Mouse (Mus musculus): ENCODE data around the gene Pappa2. TPM values are rescaled to one million over a fixed set of nuclear protein-coding genes. Genes with fewer than 3 reads are reported as not detected.

The Pappa2 gene
- polyA plus RNA-seq, 1 experiment from 2014 or later, result 2.1 TPM

DNA sequence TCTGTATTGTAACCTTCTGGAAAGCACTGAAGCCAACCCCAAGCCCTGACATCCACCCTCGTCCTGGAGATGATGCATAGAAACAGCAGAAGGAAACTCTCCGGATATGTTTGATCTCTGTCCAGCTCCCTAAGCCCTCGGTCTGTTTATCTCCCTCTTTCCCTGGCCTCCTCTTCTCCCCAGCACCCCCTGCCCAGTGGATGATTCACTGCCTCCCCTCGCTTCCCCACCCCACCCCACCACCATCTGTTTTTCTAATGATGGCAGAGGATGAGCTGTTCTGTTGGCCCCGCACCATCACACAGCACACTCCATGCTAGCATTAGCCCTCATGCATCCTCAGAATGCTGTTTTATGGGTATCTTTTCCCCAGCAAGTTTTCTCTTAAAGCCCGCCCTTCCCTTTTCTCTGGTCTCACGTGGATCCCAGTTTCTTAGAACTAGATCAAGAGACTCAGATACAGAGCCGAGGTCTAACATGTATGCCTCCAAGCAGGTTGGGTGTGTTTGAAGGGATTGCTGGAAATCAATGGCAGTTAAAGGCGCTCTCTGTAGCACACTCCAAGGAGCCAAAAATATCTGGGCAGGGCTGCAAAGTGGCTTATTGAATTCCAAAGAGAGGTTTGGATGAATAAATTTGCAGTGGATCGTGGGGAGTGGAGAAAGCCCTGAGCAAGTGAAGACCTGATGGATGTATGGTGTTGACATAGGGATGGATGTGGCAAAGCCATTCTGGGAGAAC is 231.8 kb downstream of the Pappa2 start:
- no peak overlapping the region for H3K4me2 ChIP-seq
- H3K27ac ChIP-seq, result no peak overlapping the region
- H3K4me1 ChIP-seq, result no peaks in the 10 kb centered on the region
- H3K9me3 ChIP-seq, result no peaks in the 10 kb centered on the region
- H3K4me3 ChIP-seq, result no peak overlapping the region
- H3K27me3 ChIP-seq, result peaks cover 26% of the 10 kb centered on the region
- WGBS, result 57% methylated on average over 10 of the region's 10 CpGs
- H3K9ac ChIP-seq, result no peak overlapping the region
- H3K36me3 ChIP-seq, result no peaks in the 10 kb centered on the region
- ATAC-seq (ENCODE audit: insufficient number of reproducible peaks, low FRiP score, low TSS enrichment, low read depth), result no peak

DNA sequence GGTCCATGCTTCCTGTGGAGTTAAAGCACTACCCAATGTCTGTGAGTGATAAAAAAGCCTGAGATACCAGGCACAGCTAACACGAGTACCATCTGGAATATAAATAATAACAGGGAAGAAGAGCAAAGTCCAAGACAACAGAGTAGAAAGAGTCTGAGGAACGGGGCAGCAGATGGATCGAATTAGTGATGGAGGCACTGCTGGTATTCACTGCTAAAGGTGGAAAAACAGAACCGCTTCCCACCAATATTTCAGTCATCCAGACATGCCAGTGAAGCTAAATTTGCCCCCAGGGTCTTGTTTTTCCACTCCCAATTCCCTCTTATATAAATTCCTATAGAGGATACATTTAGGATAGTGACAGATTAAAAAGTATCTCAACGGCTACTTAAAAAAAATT is 238.8 kb downstream of the Pappa2 start:
- no peak overlapping the region for H3K9ac ChIP-seq
- ATAC-seq (ENCODE audit: insufficient number of reproducible peaks, low FRiP score, low TSS enrichment, low read depth), result no peak
- WGBS, result 22% methylated on average over 5 of the region's 5 CpGs
- no peak overlapping the region for H3K4me2 ChIP-seq
- peaks cover 7% of the 10 kb centered on the region; the same call in 1 of the 2 replicates for H3K4me1 ChIP-seq
- peaks cover 19% of the 10 kb centered on the region for H3K27me3 ChIP-seq
- H3K4me3 ChIP-seq, result no peak overlapping the region
- H3K36me3 ChIP-seq, result no peaks in the 10 kb centered on the region
- H3K9me3 ChIP-seq, result no peaks in the 10 kb centered on the region
- no peak overlapping the region for H3K27ac ChIP-seq

DNA sequence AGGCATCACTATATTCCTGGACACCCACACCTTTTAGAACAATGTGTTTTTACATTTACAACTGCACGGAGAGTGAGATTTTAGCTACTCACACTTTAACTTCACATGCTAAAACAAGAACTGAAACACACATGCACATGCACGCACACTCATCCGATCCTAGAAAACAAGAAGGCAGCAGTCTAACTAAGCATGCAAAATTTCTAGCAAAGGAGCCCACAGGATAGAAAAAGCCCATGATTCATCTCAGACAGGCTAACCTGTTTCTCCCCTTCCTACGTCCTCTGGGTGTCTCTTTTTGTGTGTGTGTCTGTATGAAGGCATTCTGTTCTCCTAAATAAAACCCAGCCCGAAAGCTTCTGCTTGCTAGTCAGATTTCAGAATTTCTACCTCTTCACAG is 239.3 kb downstream of the Pappa2 start:
- Histone ChIP-seq H3K27ac (no peak overlapping the region), H3K4me2 (no peak overlapping the region), H3K4me3 (no peak overlapping the region), H3K4me1 (peaks cover 7% of the 10 kb centered on the region; the same call in 1 of the 2 replicates), H3K36me3 (no peaks in the 10 kb centered on the region), H3K9me3 (no peaks in the 10 kb centered on the region), H3K9ac (no peak overlapping the region), H3K27me3 (peaks cover 16% of the 10 kb centered on the region)
- 73% methylated on average over 5 of the region's 5 CpGs for WGBS
- no peak for ATAC-seq (ENCODE audit: insufficient number of reproducible peaks, low FRiP score, low TSS enrichment, low read depth)

DNA sequence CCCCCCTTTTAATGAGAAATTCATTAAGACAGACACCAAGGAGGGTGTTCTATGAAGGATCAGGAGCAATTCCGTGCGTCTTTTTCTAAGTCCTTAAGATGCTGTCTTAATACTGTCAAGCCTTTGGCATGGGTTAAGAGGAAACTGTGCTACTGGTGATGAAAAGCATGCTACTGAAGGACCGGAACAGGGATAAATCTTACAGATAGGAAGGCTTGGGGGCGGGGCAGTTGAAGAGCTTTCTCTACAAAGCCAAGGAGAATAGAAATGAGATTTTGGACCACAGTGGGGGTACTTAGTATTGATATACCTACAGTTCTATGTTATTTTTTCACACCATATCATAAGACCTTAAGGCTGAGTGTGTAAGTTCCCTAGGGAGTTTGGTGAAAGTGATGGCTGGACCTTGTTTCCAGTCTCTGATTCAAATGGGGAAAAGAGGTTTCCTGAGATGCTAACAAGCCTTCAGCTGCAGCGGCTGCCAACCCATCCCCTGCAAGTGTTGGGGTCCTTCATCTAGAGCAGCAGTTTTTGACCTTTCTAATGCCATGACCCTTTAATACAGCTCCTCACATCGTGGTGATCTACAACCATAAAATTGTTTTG is 240.0 kb downstream of the Pappa2 start:
- H3K9me3 ChIP-seq, result no peaks in the 10 kb centered on the region
- ATAC-seq (ENCODE audit: insufficient number of reproducible peaks, low FRiP score, low TSS enrichment, low read depth), result no peak
- H3K27ac ChIP-seq, result no peak overlapping the region
- 73% methylated on average over 6 of the region's 6 CpGs for WGBS
- no peaks in the 10 kb centered on the region for H3K36me3 ChIP-seq
- H3K9ac ChIP-seq, result no peak overlapping the region
- no peak overlapping the region for H3K4me2 ChIP-seq
- no peak overlapping the region for H3K4me3 ChIP-seq
- peaks cover 12% of the 10 kb centered on the region for H3K27me3 ChIP-seq
- H3K4me1 ChIP-seq, result peaks cover 7% of the 10 kb centered on the region; the same call in 1 of the 2 replicates

DNA sequence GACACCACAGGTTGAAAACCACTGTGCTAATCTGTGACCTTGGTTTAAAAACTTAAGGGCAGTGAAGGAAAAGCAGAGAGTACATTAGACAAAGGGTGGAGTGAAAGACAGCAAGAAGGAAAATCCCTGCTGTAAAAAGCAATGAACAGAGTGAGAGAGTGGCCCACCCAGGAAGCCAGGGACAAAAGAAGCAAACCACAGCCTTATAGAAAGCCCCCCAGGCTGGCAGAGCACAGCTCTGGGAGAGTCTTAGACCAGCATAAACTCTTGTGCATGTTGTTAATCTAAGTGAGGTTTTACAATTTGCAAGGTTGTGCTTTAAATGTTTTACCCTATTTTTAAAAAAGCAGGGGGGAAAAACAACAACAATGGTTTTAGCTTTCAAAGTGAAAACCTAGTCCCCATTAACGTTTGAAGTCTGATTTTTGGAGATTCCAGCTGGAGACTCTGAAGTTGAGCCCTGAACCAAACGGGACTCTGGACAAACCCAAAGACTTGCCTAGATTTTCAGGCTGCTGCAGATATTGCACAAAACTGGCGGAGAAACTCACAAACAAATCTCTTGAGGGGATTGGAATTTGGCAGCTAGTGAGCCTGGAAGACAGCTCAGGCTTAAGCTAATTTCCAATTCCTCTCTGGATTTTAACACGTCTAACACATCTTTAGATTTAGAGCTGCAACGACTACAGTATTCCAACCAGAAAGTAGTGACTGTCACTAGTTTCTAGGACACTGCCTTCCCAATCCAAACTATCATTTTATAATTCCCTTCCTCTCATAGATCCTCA is 241.0 kb downstream of the Pappa2 start:
- Histone ChIP-seq H3K27me3 (peaks cover 5% of the 10 kb centered on the region; the same call in 1 of the 2 replicates), H3K36me3 (no peaks in the 10 kb centered on the region), H3K4me1 (peaks cover 7% of the 10 kb centered on the region; the same call in 1 of the 2 replicates), H3K9ac (no peak overlapping the region), H3K9me3 (no peaks in the 10 kb centered on the region), H3K27ac (no peak overlapping the region), H3K4me3 (no peak overlapping the region), H3K4me2 (no peak overlapping the region)
- no peak for ATAC-seq (ENCODE audit: insufficient number of reproducible peaks, low FRiP score, low TSS enrichment, low read depth)
- WGBS, result 23% methylated on average over 5 of the region's 5 CpGs

DNA sequence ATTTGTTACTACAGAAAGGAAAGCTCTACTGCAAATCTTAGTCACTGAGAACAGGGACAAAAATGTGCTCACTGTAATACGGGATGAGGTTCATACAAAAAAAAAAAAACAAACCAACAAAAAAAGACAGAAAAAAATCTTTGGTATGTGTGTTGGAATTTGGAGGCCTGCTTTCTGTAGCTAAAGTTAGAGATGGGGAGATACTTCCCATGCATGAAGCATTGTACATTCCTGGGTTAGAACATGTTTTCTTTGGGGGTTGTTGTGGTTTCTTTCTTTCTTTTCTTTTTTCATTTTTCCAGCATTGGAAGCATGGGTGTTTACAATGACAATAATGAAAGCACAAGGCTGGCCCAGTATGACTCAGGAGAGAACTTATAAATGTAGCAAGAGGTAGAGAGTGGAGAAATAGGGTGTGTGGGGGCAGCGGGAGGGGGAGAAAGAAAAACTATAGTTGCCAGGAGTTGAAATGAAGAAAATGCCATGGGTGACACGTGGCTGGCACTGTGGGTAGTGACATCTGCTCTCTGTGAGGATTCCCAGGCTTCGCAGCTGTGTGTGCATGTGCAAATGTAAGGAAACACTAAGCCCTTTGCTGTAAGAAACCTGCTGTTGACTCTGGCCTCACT is 247.3 kb downstream of the Pappa2 start:
- no peak overlapping the region for H3K9ac ChIP-seq
- no peak for ATAC-seq (ENCODE audit: insufficient number of reproducible peaks, low FRiP score, low TSS enrichment, low read depth)
- H3K36me3 ChIP-seq, result no peaks in the 10 kb centered on the region
- 54% methylated on average over 4 of the region's 4 CpGs for WGBS
- no peak overlapping the region for H3K4me3 ChIP-seq
- H3K9me3 ChIP-seq, result no peaks in the 10 kb centered on the region
- no peaks in the 10 kb centered on the region for H3K4me1 ChIP-seq
- H3K27me3 ChIP-seq, result no peaks in the 10 kb centered on the region
- no peak overlapping the region for H3K27ac ChIP-seq
- H3K4me2 ChIP-seq, result no peak overlapping the region

DNA sequence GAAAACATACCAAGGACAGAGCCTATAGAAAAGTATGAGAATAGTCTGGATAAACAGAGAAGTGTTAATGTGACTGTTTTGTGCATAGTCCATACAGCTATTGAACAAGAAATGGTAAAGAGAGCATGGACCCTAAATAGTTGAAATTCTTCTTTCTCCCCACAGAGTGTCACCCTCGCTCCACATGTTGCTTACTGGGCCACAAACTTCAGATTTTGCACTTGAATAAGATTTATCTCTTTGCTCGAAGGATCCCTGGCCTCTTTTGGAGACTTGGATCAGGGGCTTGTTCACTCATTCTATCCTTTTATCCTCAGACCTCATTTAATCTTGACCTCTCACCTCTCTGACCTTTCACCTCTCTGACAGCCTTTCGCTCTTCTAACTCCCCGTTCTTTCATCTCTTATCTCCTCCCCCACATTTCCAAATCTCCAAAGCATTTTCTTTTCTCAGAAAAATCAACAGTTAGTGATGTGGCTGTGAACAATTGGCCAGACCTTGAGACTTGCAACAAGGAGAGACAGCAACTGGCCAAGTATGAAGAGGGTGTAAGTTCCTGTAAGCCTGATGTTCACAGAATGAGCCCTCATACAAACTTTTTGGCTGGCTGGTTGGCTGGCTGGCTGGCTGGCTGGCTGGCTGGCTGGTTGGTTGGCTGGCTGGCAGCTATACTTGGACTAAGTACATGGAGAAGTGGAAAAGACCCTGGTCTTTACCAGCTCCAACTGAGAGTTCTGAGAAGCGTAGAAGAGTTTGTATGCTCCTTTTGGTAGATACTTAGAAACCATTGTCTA is 266.8 kb downstream of the Pappa2 start:
- ATAC-seq (ENCODE audit: insufficient number of reproducible peaks, low FRiP score, low TSS enrichment, low read depth), result no peak
- no peak overlapping the region for H3K27ac ChIP-seq
- H3K4me2 ChIP-seq, result no peak overlapping the region
- 33% methylated on average over 5 of the region's 5 CpGs for WGBS
- no peak overlapping the region for H3K4me3 ChIP-seq
- no peaks in the 10 kb centered on the region for H3K9me3 ChIP-seq
- H3K27me3 ChIP-seq, result no peaks in the 10 kb centered on the region
- H3K4me1 ChIP-seq, result no peaks in the 10 kb centered on the region
- H3K36me3 ChIP-seq, result no peaks in the 10 kb centered on the region
- no peak overlapping the region for H3K9ac ChIP-seq

DNA sequence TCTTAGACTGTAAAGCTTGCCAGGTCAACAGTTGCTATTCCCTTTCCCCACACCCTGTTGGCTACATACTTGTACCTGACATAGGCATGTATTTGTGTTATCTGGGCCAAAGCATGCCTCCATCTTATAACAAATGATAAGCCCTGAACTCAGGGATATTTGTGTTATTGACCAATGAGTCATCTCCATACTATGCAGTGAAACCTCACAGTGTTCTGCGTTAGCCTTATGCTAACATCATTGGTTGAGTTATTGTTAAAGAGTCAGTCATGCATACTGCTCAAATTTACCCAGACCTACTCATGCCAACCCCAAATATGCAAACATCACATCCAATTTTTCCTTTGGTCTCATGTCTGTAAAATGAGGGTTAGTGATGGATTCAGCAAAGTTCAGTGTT is 279.0 kb downstream of the Pappa2 start:
- 80% methylated on average over 1 of the region's 1 CpGs for WGBS
- H3K4me2 ChIP-seq, result no peak overlapping the region
- no peaks in the 10 kb centered on the region for H3K36me3 ChIP-seq
- no peaks in the 10 kb centered on the region for H3K9me3 ChIP-seq
- H3K27ac ChIP-seq, result no peak overlapping the region
- H3K4me3 ChIP-seq, result no peak overlapping the region
- H3K9ac ChIP-seq, result no peak overlapping the region
- ATAC-seq (ENCODE audit: insufficient number of reproducible peaks, low FRiP score, low TSS enrichment, low read depth), result no peak
- no peaks in the 10 kb centered on the region for H3K27me3 ChIP-seq
- H3K4me1 ChIP-seq, result no peaks in the 10 kb centered on the region

DNA sequence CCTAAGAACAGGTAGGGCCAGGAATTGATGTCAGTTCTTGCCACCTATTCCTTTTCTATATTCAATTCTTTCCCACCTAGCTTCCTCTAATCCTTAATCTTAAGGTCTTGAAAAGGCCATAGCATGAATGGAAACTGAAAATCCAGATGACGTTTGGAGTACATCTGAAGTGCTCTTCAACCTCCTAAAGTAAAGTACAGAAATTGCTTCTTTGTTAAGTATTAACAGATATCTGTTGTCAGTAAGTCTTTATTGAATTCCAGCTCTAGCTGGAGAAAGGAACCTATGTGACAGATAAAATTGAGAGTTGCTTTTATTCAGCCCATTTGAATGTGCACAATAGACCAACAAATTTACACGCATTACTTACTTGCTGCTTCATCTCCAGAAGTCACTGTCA is 280.1 kb downstream of the Pappa2 start:
- Histone ChIP-seq H3K4me3 (no peak overlapping the region), H3K9me3 (no peaks in the 10 kb centered on the region), H3K4me2 (no peak overlapping the region), H3K27ac (no peak overlapping the region), H3K36me3 (no peaks in the 10 kb centered on the region), H3K9ac (no peak overlapping the region), H3K4me1 (no peaks in the 10 kb centered on the region), H3K27me3 (no peaks in the 10 kb centered on the region)
- 83% methylated on average over 2 of the region's 2 CpGs for WGBS
- no peak for ATAC-seq (ENCODE audit: insufficient number of reproducible peaks, low FRiP score, low TSS enrichment, low read depth)

DNA sequence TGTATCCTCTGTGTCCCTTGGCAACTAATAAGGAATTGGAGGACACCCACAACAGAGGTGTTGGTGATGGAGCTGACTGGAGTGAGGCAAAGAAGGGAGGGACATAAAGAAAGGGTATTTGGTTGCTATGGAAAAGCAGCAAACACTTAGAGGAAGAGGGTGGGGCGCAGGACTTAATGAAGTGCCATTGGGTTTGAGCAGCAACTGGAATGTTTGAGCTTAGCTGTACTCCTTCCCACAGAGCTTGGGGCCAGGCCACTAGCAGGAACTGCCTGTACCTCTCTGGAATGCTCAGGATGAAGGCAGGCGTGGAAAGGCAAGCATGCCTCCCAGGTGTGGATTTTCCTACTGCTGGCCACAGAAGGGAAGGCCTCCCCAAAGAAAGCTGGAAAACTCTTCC is 281.0 kb downstream of the Pappa2 start:
- Histone ChIP-seq H3K4me3 (no peak overlapping the region), H3K36me3 (no peaks in the 10 kb centered on the region), H3K27me3 (no peaks in the 10 kb centered on the region), H3K9me3 (no peaks in the 10 kb centered on the region), H3K4me2 (no peak overlapping the region), H3K9ac (no peak overlapping the region), H3K4me1 (no peaks in the 10 kb centered on the region), H3K27ac (no peak overlapping the region)
- peak; percentile 58; the same call in 1 of the 2 replicates for ATAC-seq (ENCODE audit: insufficient number of reproducible peaks, low FRiP score, low TSS enrichment, low read depth)
- 73% methylated on average over 2 of the region's 2 CpGs for WGBS

DNA sequence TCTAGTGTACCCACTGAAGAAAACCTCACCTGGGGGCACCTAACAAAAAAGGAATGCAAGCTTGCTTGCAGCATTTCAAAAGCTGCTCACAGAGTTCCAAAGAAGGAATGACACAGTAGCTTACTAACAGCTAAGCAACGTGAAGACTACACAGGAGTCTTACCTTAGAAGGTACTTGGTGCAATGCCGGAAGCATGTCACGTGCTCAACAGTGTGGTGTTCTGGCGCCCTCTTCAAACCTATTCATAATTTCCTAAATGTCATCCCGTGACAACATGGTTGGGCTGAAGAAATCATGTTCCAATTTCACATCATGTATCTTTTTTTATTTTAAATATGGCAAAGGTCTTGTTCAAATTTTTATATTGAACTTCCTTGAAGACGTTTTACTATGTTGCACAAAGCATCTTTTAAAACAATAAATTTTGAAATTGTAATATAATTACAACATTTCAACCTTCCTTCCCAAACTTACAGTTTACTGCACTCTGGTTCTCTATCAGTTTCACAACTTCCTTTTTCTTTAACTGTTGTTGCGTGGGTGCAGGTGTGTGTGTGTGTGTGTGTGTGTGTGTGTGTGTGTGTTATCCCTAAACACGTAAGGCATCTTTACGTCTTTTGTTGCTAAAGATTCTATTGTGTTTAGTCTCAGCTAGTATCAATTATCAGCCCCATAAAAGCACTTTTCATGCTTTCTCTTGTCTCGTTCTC is 282.3 kb downstream of the Pappa2 start:
- WGBS, result 86% methylated on average over 10 of the region's 10 CpGs
- Histone ChIP-seq H3K36me3 (no peaks in the 10 kb centered on the region), H3K9ac (no peak overlapping the region), H3K4me1 (no peaks in the 10 kb centered on the region), H3K27me3 (no peaks in the 10 kb centered on the region), H3K4me2 (no peak overlapping the region), H3K4me3 (no peak overlapping the region), H3K9me3 (no peaks in the 10 kb centered on the region), H3K27ac (no peak overlapping the region)
- no peak for ATAC-seq (ENCODE audit: insufficient number of reproducible peaks, low FRiP score, low TSS enrichment, low read depth)
